Mouse (Mus musculus) kidney, postnatal 0 days (tissue): ENCODE measurements around the gene Fam133b. TPM values are rescaled to one million over a fixed set of nuclear protein-coding genes. Genes with fewer than 3 reads are reported as not detected.
A peak's percentile ranks its signal among the peaks of the same experiment; 100 is the strongest.

Experiments used
- ATAC-seq: fragments of 200-750 bp; cut with Nextera tagmentation; replicated peaks from 2 replicates; pipeline ENCODE4 v1.8.0; 2017; ENCODE audit warnings: low read depth, moderate number of reproducible peaks, moderate TSS enrichment, moderate library complexity; ENCODE audit not compliant: low FRiP score
- DNase-seq: peaks from one replicate; pipeline ENCODE4 v3.0.0-alpha.2; 2016; ENCODE audit warnings: low spot score
- H3K27ac ChIP-seq: fragments of 300-500 bp; sonication (generic); 2 replicates; pipeline ENCODE4 v1.5.1; 2014; ENCODE audit warnings: mild to moderate bottlenecking
- H3K27me3 ChIP-seq: fragments of 300-500 bp; sonication (generic); 2 replicates; pipeline ENCODE4 v1.6.1; 2014; ENCODE audit warnings: low read length, mixed read lengths; ENCODE audit not compliant: insufficient read depth
- H3K36me3 ChIP-seq: fragments of 300-500 bp; sonication (generic); 2 replicates; pipeline ENCODE4 v1.6.1; 2014; ENCODE audit warnings: low read length, mixed read lengths; ENCODE audit not compliant: insufficient read depth
- H3K4me1 ChIP-seq: fragments of 300-500 bp; sonication (generic); replicated peaks from 2 replicates; pipeline ENCODE4 v1.6.1; 2014; ENCODE audit warnings: antibody characterized with exemption, low read length, mixed read lengths; ENCODE audit not compliant: insufficient read depth
- H3K4me2 ChIP-seq: fragments of 300-500 bp; sonication (generic); 2 replicates; pipeline ENCODE4 v1.6.1; 2014; ENCODE audit warnings: mild to moderate bottlenecking, low read length, moderate library complexity, mixed read lengths
- H3K4me3 ChIP-seq: fragments of 300-500 bp; sonication (generic); replicated peaks from 2 replicates; pipeline ENCODE4 v1.5.1; 2014; ENCODE audit warnings: low read depth, low read length
- H3K9ac ChIP-seq: fragments of 300-500 bp; sonication (generic); 2 replicates; pipeline ENCODE4 v1.6.1; 2014; ENCODE audit warnings: low read depth, low read length
- H3K9me3 ChIP-seq: fragments of 300-500 bp; sonication (generic); replicated peaks from 2 replicates; pipeline ENCODE4 v1.6.1; 2016; ENCODE audit warnings: low read length, inconsistent platforms, mixed read lengths
- CTCF ChIP-seq: IDR thresholded peaks from 2 replicates; pipeline ENCODE4 v1.5.1; 2016; ENCODE audit warnings: antibody characterized with exemption, low read depth, mild to moderate bottlenecking, moderate library complexity
- WGBS: fragments of 180-500 bp; shearing (Covaris S2); extraction: QIAGEN DNeasy Blood & Tissue Kit; methylation state at CpG from one replicate; pipeline ENCODE4 v1.1.7; 2014; 5-methylcytosine and 5-hydroxymethylcytosine counted together
- polyA plus RNA-seq: library from polyadenylated mRNA; unstranded; fragments of >200 nt; fragmentation: Nextera tagmentation; extraction: Ambion mirVana; gene quantifications from 2 replicates; pipeline ENCODE4 v1.2.1, GENCODE M21; 2015

Fam133b gene
- polyA plus RNA-seq, 1 experiment from 2014 or later: 31.0 TPM

DNA sequence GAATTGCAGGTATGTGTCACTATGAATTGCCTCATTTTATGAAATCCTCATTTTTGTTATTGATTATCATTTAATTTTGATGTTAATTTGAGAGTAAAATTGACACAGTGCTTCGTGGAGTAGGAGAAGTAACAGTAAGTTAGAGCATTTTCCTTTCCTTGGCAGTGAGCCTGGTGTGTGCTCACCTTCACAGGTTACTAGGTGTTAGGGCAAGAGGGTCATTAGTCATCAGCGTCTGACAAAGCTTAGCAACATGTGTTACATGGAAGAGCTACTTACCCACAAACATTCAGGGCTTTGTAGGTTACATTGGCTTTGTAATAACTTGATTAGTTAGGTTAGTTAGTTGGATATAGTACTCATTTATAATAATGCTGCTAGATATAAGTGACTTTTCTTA is 10.6 kb downstream of the Fam133b start:
- H3K27me3 ChIP-seq: no peaks in the 10 kb centered on the region
- DNase-seq: no peak
- H3K9me3 ChIP-seq: no peaks in the 10 kb centered on the region
- no peak overlapping the region for H3K4me2 ChIP-seq
- no peak overlapping the region for H3K27ac ChIP-seq
- no peak overlapping the region for H3K4me3 ChIP-seq
- H3K9ac ChIP-seq: no peak overlapping the region
- no peak for ATAC-seq
- H3K36me3 ChIP-seq: peaks cover 23% of the 10 kb centered on the region; the same call in 1 of the 2 replicates
- no peaks in the 10 kb centered on the region for H3K4me1 ChIP-seq
- TF ChIP-seq CTCF: no peak
- WGBS: 72% methylated on average over 2 of the region's 2 CpGs

GRCm38 (mm10) chr5:3571266-3571665 is 27.6 kb downstream of the Fam133b start, which contains the start of gene 1700109H08Rik:
Gene 1700109H08Rik, plus strand, starts transcription at chr5:3571566.
- DNase-seq (no peak), ATAC-seq (no peak)
- Histone ChIP-seq H3K9me3 (peaks cover 5% of the 10 kb centered on the region; the same call in 1 of the 2 replicates), H3K9ac (no peak within 1 kb of the TSS), H3K4me2 (no peak within 1 kb of the TSS), H3K27ac (no peak within 1 kb of the TSS), H3K4me1 (no peaks in the 10 kb centered on the region), H3K36me3 (peaks cover 46% of the 10 kb centered on the region), H3K27me3 (no peaks in the 10 kb centered on the region), H3K4me3 (no peak within 1 kb of the TSS)
- 95% methylated on average over 4 of the region's 4 CpGs for WGBS
- no peak for TF ChIP-seq CTCF

DNA sequence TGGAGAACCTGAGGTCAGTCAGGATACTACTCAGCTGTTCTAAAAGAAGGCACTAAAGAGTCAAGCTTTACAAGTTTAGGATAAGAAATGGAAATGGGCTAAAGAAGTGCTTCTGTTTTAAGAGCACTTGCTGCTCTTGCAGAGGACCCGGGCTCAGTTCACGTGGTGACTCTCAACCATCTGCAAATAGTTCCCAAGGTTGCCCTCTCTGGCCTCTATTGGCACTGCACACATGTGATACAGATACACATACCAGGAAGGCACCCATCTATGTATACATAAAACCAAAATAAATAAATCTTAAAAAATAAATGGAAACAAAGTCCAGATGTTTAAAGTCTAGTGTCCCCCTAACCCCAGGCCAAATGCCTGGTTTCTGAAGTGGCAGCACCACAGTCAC is 31.2 kb downstream of the Fam133b start:
- WGBS: 96% methylated on average over 2 of the region's 2 CpGs

GRCm38 (mm10) chr5:3577939-3578338 is 34.3 kb downstream of the Fam133b start:
- H3K36me3 ChIP-seq: peaks cover 70% of the 10 kb centered on the region
- no peak overlapping the region for H3K4me3 ChIP-seq
- no peak overlapping the region for H3K4me2 ChIP-seq
- H3K9me3 ChIP-seq: peaks cover 5% of the 10 kb centered on the region; the same call in 1 of the 2 replicates
- no peaks in the 10 kb centered on the region for H3K27me3 ChIP-seq
- H3K4me1 ChIP-seq: no peaks in the 10 kb centered on the region
- no peak overlapping the region for H3K27ac ChIP-seq
- no peak overlapping the region for H3K9ac ChIP-seq
- 95% methylated on average over 2 of the region's 2 CpGs for WGBS
- no peak for DNase-seq
- no peak for ATAC-seq
- no peak for TF ChIP-seq CTCF

More for the DNA sequence above, 31.2 kb downstream of the Fam133b start:
- Histone ChIP-seq H3K9ac (no peak overlapping the region), H3K27ac (no peak overlapping the region), H3K4me3 (no peak overlapping the region), H3K36me3 (peaks cover 53% of the 10 kb centered on the region), H3K27me3 (no peaks in the 10 kb centered on the region), H3K9me3 (peaks cover 5% of the 10 kb centered on the region; the same call in 1 of the 2 replicates), H3K4me1 (no peaks in the 10 kb centered on the region), H3K4me2 (no peak overlapping the region)
- no peak for TF ChIP-seq CTCF
- DNase-seq (no peak), ATAC-seq (no peak)

DNA sequence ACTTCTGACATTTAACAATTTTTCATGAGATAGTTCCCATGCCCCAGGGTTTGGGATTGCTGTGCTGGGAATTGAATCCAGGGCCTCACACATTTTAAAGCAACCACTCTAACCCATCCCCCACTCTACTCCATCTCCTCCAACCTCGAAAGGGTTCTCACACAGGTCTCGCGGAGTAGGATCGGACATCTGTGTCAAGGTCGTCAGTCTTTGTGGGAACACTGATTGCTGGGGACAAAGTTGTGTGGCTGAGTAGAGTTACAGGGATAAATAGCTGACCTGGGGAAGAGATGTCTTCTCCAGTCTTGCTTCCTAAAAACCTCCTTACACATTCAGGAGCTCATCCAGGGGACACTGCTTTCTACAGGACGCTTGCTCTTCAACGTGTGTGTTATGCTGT is 35.4 kb downstream of the Fam133b start:
- no peak for ATAC-seq
- DNase-seq: no peak
- Histone ChIP-seq H3K4me3 (no peak overlapping the region), H3K4me2 (no peak overlapping the region), H3K27me3 (no peaks in the 10 kb centered on the region), H3K9ac (no peak overlapping the region), H3K36me3 (peaks cover 75% of the 10 kb centered on the region), H3K27ac (no peak overlapping the region), H3K9me3 (peaks cover 5% of the 10 kb centered on the region; the same call in 1 of the 2 replicates), H3K4me1 (no peaks in the 10 kb centered on the region)
- TF ChIP-seq CTCF: no peak
- WGBS: 94% methylated on average over 7 of the region's 7 CpGs

DNA sequence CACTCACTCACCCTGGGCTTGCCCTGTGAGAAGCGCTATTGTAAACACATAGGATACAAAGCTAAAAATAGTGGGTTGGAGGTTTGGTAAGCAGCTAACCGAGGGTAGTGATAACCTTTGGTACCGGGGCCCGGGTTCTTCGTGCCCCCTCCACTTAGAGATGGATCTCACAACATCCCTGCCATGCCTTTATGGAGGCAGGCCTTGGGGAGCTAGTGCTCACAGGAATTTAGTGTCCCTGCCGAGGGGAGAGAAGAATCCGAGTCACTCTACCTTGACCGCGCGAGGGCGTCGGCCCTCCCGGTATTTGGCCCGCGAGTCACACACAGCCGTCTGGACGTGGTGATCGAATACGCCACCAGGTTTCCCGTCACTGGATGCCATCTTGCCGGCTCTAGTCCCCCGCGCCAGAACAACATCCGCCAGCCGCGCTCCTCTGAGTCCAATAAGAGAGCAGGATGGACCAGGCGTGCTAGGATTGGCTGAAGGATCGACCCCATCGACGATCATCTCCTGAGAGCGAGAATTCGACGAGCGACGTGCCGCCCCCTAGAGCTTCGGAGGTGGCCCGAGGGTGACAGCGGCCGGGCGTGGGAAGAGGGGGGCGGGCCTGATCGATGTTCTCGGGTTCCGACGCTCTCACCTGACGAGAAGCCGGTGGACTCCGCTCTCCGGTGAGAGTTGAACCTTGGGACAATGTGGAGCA is 52.2 kb downstream of the Fam133b start, which contains the start of gene Pex1:
Gene Pex1, plus strand, starts transcription at position 374 of the 706 bp plus-strand sequence.
- Histone ChIP-seq H3K4me2 (peak within 1 kb of the TSS; percentile 91), H3K9ac (peak within 1 kb of the TSS; percentile 69), H3K4me3 (peak within 1 kb of the TSS; percentile 81), H3K4me1 (no peaks in the 10 kb centered on the region), H3K27ac (peak within 1 kb of the TSS; percentile 81), H3K9me3 (no peaks in the 10 kb centered on the region), H3K27me3 (no peaks in the 10 kb centered on the region), H3K36me3 (0 out of 2 replicates have a peak, but pooled peaks cover 2% of the 10 kb centered on the region)
- DNase-seq (peak; percentile 98), ATAC-seq (peak; percentile 99)
- under 1% methylated on average over 48 of the region's 50 CpGs for WGBS
- peak; percentile 51; the same call in 1 of the 2 replicates for TF ChIP-seq CTCF
